Mouse (Mus musculus): ENCODE results near the gene Srgap3.

Srgap3 gene

DNA sequence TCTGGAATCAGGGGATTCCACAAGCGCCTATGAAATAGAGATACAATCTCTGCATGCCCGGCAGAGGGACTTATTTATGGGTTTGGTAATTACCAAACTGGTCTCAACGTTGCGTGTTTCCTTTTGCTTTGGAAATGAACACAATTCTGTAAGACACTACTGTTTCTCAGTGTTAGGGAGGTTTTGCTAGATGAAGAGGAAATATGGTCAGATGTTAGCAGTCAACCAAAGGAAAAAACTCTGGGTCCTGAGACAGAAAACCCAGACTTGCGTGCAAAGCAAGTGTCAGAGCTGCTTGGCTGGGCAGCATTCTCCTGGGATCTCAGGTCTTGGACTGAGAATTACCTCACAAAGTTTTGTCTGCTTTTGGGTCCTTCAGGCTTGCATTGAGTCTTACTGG lies 34.5 kb downstream of the Srgap3 start:
- DNase-seq (ENCODE audit: low spot score in 2 of 2): no peak

DNA sequence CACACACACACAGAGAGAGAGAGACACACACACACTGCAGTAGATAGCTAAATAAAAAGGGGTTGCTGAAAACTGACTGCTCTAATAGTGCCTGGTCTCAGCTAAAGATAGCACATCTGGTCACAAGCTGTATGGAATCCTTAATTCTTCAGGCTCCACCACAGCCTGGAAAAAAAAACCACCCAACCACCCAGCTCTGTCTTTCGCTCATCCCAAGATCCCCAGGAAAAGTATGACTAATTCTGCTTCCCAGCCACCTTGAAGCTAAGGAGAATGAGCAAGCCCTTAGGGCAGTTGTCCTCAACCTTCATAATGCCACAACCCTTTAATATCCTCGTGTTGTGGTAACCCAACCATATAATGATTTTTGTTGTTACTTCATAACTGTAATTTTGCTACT lies 37.4 kb downstream of the Srgap3 start:
- no peak for DNase-seq (ENCODE audit: low spot score in 2 of 2)

DNA sequence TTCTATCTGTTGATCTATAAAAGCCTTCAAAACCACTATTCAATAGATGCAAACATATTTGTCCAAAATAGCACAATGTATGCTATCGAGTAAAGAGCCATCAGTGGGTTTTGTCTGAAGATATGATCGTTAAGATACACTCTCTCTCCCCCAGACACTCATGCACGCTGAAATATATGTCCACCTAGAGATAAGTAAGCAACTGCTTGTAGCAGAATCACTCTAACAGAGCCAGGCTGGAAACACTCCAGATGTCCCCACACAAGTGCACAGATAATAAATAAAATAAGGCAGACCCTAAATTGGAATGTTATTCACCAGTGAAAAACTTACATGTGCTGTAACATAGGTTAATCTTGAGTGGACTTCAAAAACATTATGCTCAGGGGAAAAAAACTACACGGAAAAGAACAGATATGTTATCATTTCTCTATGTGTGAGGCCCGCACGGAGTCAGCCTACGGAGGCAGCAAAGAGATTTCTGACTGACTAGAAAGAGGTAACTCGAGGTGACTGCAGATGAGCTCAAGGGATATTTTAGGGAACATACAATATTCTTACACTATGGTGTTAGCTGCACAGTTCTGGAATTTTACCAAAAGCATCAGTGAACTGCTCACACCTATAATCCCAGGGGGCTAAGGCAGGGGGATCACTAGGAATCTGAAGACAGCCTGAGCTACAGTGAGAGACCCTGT lies 39.0 kb downstream of the Srgap3 start:
- no peak for DNase-seq (ENCODE audit: low spot score in 2 of 2)

DNA sequence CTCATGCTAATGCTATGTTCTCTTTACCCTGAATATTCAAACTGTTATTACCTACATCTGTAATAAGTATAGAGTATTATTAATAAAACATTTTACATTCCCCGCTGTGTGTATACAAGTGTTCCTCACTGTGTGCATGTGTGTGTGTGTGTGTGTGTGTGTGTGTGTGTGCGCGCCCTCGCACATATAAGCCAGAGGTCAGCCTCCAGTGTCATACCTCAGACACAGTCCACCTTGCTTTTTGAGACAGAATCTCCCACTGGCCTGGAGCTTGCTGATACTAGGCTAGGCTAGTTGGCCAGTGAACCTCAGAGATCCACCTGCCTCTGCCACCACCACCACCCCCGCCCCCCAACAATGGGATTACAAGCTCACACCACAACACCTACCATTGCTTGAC lies 43.3 kb downstream of the Srgap3 start:
- DNase-seq (ENCODE audit: low spot score in 2 of 2): no peak

DNA sequence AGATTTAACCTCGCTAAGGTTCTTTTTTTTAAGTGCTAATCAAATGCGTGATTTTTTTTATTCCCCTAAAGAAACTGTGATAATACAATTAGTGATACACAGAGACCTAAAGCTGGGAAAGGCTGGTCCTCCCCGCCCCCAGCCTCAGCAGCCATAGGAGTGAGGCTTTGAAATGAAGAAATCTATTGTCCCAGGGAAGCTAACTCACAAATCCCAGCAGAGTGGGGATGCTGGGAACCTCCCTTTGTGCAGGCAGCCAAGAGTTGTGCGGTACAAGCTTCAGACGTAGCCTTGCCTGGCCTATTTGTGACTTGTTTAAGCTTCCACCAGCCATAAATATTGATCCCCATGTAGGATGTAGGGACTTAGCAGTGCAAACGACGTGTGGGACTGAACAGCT lies 43.8 kb downstream of the Srgap3 start:
- DNase-seq (ENCODE audit: low spot score in 2 of 2): no peak

DNA sequence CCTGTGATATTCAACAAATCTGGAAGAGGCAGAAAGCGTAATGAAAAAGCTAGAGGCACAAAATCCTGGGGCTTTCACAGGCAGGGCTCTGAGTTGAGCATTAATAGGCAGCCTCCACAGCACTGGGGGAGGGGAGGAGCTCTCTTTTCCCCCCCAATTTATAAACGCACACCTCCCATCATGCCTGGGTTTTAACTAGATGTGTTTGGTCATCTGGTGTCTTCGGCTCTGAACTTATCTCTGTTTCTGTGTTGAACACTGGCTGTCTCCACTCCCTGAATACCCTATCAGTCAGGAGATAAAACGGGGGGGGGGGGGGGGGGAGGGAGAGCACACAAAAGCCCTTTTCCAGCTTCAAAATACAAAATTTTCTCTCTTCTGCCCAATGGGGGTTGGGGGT lies 44.3 kb downstream of the Srgap3 start:
- DNase-seq (ENCODE audit: low spot score in 2 of 2): no peak

DNA sequence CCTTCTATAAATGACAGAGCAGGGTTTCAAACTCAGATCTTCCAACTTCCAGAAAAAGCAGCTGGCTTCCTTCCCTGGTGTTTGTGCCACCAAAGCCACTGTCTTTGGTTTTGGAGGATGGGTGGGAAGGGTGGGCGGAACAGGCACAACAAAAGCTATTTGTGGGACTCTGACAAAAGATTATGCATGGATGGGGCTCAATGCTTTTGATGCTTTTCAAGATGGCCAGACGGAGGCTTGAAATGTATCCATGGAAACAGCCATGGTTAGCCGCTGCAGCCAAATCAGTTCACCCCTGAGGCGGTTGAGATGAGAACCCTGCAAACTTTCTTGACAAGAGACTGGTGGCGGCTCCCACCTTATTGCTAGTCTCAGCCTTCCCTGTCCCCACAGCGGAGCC lies 46.8 kb downstream of the Srgap3 start:
- DNase-seq (ENCODE audit: low spot score in 2 of 2): no peak

DNA sequence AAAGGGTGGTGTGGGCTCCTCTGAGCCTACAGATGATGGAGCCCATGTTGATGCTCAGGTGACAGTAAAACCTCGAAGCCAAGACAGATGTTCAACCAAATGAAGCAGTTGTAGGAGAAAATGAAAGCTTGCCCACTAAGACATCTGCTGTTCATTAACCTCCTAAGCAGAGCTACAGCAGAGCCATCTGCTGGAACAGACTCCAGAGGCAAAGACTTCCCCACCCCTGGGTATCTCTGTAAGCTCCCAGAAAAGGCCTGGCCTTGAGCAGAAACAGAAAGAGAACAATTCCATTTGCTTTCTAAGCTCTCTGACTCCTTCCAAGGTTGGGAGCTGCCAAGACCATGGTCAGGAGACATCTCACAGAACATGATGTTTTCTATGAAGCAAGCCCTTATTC lies 47.4 kb downstream of the Srgap3 start:
- DNase-seq (ENCODE audit: low spot score in 2 of 2): no peak

DNA sequence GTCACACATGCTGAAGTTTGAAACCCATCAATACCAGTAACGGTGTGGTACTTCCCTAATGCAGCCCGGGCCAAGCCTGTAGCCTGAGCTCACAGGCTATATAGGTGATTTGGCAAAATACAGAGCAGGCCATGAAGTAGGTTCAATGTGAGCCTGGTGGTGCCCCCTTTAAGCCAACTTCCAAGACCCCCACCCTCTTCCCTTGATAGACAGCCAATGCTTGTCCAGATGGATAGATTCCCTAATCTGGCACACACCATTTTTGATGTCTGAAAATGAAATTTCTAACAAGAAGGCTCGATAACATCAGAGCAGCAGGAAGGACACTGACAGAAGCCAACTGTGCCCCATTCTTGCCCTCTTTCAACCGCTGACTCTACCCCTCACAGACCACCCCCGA lies 47.8 kb downstream of the Srgap3 start:
- no peak for DNase-seq (ENCODE audit: low spot score in 2 of 2)

DNA sequence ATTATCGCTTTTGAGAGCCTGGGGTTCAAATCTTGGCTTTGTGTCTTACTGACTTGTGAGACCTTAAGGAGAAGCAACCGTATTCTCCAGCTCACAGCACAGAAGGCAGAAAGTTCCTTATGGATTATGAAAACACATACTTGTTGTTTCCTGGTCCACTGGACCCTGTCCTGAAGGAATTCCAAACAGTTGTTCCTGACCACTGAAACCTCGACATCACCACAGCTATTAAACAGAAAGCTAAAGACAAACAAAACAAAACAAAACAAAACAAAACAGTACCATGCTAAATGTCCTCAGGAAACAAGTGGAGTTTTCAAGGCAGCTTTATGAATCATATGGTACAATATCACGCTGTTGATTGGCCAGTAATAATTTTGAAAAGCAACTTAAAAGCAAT lies 48.6 kb downstream of the Srgap3 start:
- DNase-seq (ENCODE audit: low spot score in 2 of 2): no peak

DNA sequence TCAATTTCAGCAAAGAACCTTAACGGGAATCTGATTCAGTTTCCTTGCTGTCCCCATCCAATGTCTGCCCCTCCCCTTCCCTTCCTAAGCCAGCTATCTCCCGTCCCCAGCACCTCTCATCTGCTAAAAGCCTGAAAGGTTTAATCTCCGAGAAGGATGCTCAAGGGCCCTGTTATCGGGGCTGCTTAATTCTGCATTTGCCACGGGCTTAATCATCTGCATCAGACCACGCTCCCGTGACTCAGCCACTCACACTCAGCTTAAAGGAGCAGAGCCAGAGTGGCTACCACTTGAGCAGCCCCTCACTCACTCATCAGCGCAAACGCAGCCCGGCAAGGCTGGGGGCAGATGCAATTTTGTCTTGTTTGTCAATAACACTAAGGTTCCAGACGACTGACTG lies 50.7 kb downstream of the Srgap3 start:
- DNase-seq (ENCODE audit: low spot score in 2 of 2): no peak

DNA sequence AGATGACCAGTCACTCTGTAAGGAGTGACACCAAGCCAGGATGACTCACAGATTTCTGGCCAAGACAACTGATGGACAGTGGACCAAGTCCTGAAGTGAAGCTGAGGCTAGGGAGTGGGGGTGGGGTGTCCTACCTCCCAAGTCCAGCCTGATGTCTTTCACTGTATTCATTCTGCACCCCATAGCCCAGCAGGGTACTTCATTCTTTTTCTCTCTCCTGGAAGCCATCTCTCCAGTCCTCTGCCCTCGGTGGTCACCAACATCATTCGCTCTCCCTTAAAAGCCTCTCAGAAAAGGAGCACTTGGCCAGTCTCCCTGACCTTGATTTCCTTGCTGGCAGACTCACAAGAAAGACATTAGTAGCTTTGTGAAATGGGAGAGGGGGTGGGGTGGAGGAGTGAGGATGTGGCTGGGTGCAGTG lies 56.7 kb downstream of the Srgap3 start:
- no peak for DNase-seq (ENCODE audit: low spot score in 2 of 2)

DNA sequence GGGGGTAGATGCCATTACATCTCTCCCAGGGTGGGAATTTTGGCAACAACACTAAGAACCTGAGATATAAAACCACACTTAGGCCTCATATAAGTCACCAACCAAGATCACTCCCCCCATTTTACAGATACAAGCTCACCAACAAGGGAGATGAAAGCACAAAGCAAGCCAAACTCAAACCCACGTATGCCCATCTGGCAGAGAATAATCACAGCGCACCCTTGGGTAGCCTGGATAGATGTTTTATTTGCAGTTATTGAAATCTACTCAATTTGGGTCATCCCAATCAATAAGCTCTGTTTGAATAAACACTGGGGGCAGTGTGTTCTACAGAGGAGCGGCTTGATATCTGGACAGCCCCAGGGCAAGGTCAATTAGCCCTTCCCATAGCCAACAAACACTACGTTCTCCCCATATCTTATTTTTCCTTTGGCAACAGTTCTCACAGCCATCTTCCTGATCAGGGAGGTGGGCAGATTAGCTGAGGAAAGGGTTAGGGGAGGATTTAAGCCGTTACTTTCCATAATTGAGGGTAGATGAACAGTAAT lies 63.4 kb downstream of the Srgap3 start:
- DNase-seq (ENCODE audit: low spot score in 2 of 2): peak in 1 of 2 experiments; percentile 56

DNA sequence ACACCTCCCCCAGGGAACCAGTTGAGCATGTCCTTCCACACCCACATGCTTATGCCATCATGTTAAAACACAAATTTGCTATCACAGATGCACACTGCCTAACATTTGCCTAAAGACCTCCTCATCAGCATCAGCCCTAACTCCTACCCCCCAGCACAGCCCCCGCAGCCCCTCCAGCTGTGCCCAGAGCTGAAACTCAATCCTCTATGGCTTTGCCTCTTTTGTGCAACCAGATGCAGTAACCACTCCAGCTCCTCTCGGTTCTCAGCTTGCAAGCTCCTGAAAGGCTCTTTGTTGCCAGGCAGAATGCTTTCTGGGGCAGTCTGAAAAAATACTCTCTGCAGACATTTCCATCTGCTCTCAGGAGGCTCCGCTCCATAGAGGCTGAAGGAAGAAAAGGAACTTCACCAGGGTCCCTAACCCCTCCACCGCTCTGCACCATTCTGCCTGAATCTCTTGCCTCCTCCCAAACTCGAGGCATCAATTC lies 67.0 kb downstream of the Srgap3 start:
- DNase-seq (ENCODE audit: low spot score in 2 of 2): peak; percentile 65 to 76

DNA sequence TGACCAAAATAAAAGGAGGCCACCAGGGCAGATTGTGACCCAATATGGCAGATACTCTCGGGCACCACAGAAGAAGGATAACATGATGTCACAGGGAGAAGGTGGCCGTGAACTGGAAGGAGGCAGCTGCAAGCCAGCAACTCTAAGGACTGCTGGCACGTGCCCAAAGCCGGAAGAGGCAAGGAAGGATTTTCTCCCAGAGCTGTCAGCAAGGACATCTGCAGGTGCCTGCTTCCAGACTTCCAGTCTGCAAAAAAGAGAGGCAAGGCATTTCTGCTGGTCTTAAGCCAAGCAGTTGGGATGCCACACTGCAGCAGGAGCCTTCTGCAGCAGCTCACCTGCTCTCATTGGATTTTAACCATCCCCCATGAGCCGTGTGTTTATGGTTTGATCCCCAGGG lies 67.9 kb downstream of the Srgap3 start:
- DNase-seq (ENCODE audit: low spot score in 2 of 2): peak in 1 of 2 experiments; percentile 60

DNA sequence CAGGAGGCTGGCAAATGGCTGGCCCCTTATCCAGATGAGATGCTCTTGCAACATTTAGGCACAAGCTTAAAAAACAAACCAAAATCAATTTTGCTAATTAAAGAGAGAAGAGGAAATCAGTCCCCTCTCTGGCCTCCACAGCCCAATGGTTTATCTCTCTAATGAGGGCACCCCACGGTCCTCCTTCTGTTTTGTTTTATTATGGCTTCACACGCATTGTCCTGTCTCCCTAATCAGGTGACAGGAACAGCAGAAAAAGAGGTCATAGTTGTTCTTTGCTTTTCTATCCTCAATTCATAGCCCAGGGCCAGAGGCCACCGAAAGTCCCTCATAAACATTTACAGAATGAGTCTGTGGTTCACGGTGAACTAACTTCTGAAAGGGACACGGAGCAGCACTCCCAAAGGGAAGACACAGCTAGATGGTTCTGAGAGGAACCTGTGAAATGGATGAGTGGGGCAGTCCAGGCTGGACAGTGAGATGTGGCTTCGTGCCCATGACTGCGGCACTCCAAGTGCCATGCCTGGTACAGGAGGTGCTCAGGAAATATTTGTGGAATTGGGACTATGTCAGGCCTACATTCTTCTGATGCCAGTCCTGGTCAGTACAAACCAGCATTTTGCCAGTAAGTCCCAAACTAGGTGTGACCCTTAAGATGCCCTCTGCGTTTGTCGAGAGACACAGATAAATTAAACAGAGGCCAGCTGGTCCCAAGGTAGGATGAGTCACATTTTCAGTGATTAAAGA lies 73.8 kb downstream of the Srgap3 start:
- DNase-seq (ENCODE audit: low spot score in 2 of 2): no peak

DNA sequence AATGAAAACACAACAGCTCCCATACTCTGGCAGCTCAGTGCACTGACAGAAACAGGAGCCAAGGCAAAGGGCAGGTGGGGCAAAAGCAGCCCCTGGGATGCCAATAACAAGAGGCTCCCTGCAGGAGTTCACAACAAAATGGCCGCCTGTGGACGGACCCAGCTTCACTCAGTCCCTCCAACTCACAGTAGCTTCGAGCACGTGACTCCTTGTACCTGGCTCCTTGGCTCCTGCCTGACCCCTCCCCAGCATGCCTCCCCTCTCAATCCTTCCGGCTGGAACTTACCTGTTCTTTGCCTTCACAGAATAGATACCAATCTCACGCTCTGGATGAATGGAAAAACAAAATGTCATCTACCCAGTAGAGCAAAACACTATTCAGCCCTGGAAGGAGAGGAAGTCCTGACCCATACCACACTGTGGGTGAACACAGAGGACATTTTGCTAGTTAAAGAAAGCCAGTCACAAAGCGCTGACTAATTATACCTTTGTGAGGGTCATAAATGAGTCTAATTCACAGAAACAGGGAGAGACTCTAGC lies 75.8 kb downstream of the Srgap3 start:
- no peak for DNase-seq (ENCODE audit: low spot score in 2 of 2)

DNA sequence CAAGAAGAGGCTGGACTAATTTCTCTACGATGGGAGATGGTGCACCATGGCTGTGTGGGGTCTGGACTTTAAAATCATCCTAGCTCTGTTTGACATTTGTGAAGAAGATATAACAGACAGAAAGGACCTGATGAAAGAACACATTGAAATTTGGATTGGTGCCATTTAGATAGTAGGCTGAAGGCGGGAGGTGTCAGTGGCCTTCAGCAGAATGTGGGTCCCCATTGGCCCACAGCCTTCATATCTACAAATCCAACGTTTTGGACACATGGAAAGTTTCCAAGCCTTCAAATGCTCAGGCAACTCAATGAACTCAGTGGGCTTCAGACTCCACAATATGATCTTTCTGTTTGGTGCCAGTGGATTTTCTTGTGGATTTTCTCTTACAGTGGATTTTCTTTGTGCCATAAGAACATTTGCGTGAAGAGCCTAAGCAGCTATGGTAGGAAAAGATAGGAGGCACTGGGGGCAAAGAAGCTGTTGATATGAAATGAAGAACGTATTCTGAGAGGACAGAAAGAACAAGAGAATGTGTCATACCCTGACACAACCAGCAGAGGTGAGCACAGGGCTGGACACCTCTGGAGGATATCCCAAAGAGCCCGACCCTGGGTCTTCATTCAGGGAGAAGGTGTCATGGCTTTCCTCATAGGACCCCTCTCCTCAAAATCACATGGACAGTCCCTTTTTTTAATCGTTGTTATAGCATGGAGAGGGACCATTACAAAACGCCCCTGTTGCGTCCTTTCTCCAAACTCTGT lies 78.7 kb downstream of the Srgap3 start:
- no peak for DNase-seq (ENCODE audit: low spot score in 2 of 2)

DNA sequence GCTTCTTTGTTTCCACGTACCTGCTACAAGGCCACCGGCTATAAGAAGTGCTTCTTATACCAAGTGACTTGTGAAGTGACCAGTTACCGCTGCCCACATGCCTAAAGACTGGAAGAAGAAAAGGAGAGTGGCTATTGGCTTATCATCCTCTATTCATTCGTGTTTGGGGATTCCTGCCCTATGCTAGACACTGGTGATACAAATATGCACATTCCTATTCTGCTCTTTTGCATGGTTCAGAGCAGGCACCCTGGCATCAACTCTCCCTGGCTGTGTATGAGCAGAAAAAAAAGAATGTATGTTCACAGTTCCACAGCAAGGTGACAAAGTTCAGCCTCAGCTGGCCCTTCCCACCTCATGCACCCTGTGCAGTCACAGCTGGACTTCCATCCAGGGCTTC lies 81.0 kb downstream of the Srgap3 start:
- DNase-seq (ENCODE audit: low spot score in 2 of 2): no peak

DNA sequence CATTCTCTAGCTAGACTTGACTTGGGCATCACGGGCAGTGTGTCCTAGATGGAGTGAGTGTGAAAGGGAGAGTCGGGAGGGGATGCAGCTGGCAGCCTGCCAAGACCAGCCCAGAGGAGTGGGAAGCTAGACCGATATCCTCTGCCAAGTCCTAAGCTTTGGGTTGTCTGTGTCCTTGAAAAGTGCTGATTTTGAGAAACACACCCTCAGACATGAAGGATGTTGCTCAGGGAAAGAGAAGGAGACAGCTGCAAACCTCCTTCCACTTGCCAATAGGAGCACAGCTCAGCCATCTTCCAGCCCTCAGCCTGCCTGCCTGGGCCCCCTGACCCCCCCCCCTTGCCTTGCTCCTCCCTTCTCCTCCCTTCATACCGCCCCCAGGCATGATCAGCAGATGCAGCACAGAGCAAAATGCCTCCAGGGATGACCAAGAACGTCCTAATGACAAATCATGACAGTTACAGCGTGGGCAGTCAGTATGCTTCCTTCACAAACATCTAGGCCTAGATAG lies 82.0 kb downstream of the Srgap3 start:
- DNase-seq (ENCODE audit: low spot score in 2 of 2): peak in 1 of 2 experiments; percentile 42

DNA sequence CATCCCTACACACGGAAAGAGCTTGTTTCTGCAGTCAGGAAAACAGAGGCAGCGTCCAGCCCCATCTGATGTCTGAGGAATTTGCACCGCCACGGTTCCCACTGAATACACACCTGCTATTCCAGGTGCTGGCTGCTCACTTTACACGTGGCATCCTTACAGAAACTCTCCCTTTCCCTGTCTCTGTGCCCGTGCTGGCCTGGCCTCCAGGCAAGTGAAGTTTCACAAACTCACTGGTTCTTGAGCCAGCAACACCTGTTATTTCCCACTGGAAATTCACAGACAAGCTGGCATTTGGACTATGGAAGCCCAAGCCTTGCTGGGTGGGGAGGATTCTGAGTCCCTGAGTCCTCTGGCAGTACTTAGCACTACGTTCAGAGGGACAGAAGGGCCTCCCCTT lies 84.6 kb downstream of the Srgap3 start:
- no peak for DNase-seq (ENCODE audit: low spot score in 2 of 2)

Measured in left cerebral cortex, adult 9 months (tissue).